Mouse (Mus musculus) neural tube, embryonic 15.5 days (tissue): ENCODE data around the gene Cplx2. TPM values are rescaled to one million over a fixed set of nuclear protein-coding genes. Genes with fewer than 3 reads are reported as not detected.

ENCODE experiments used
- ATAC-seq: fragments of 200-750 bp; cut with Nextera tagmentation; 2 replicates; pipeline ENCODE4 v1.8.0; 2017; ENCODE audit warnings: mild to moderate bottlenecking, moderate TSS enrichment, moderate library complexity; ENCODE audit not compliant: low FRiP score
- H3K27ac ChIP-seq: fragments of 300-500 bp; sonication (generic); replicated peaks from 2 replicates; pipeline ENCODE4 v1.5.1; 2015; ENCODE audit warnings: mild to moderate bottlenecking, inconsistent platforms
- H3K27me3 ChIP-seq: fragments of 300-500 bp; sonication (generic); replicated peaks from 2 replicates; pipeline ENCODE4 v1.6.1; 2015; ENCODE audit warnings: inconsistent platforms
- H3K36me3 ChIP-seq: fragments of 300-500 bp; sonication (generic); 2 replicates; pipeline ENCODE4 v1.6.1; 2015; ENCODE audit warnings: inconsistent platforms
- H3K4me1 ChIP-seq: fragments of 300-500 bp; sonication (generic); 2 replicates; pipeline ENCODE4 v1.6.1; 2015; ENCODE audit warnings: inconsistent platforms
- H3K4me2 ChIP-seq: fragments of 300-500 bp; sonication (generic); 2 replicates; pipeline ENCODE4 v1.6.1; 2015; ENCODE audit warnings: inconsistent platforms, mild to moderate bottlenecking, moderate library complexity
- H3K4me3 ChIP-seq: fragments of 300-500 bp; sonication (generic); replicated peaks from 2 replicates; pipeline ENCODE4 v1.5.1; 2015; ENCODE audit warnings: mild to moderate bottlenecking, inconsistent platforms
- H3K9ac ChIP-seq: fragments of 300-500 bp; sonication (generic); replicated peaks from 2 replicates; pipeline ENCODE4 v1.6.1; 2015; ENCODE audit warnings: mild to moderate bottlenecking, inconsistent platforms
- H3K9me3 ChIP-seq: fragments of 300-500 bp; sonication (generic); replicated peaks from 2 replicates; pipeline ENCODE4 v1.6.1; 2016; ENCODE audit warnings: inconsistent platforms
- WGBS: fragments of 180-500 bp; shearing (Covaris S2); methylation state at CpG from one replicate; pipeline ENCODE4 v1.1.7; 2015; ENCODE audit warnings: mixed read lengths; 5-methylcytosine and 5-hydroxymethylcytosine counted together
- polyA plus RNA-seq: library from polyadenylated mRNA; unstranded; fragments of >200 nt; fragmentation: Nextera tagmentation; extraction: Ambion mirVana; gene quantifications from 2 replicates; pipeline ENCODE4 v1.2.1, GENCODE M21; 2015

Gene Cplx2
- polyA plus RNA-seq, 1 experiment from 2014 or later, result 20.0 TPM

DNA sequence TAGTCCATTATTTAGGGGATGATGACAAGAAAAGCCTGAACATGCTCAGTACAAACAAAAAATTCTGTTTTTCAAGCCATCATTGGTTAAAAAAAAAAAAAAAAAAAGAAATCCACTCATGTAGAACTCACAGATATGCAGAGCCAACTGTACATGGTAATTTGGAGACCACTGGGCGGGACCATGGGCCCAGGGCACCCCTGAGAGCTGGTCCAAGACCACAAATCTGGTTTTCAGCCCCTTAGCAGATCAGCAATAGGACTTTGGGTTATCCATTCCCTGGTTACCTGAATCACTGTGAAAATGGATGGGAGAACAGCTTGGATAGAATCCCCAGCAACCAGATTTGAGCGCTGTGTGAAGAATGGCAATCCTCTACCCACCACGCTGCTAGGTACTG lies 40.5 kb downstream of the Cplx2 start:
- peaks cover 8% of the 10 kb centered on the region; the same call in 1 of the 2 replicates for H3K4me1 ChIP-seq
- H3K36me3 ChIP-seq, result no peaks in the 10 kb centered on the region
- no peak overlapping the region for H3K9ac ChIP-seq
- no peak overlapping the region for H3K4me2 ChIP-seq
- no peaks in the 10 kb centered on the region for H3K27me3 ChIP-seq
- 0 out of 2 replicates have a peak, but pooled peaks cover under 1% of the 10 kb centered on the region for H3K9me3 ChIP-seq
- H3K4me3 ChIP-seq, result no peak overlapping the region
- 0 out of 2 replicates have a peak overlapping the region, but pooled peaks have one; percentile 5 for H3K27ac ChIP-seq
- ATAC-seq, result no peak
- WGBS, result 88% methylated on average over 3 of the region's 3 CpGs

DNA sequence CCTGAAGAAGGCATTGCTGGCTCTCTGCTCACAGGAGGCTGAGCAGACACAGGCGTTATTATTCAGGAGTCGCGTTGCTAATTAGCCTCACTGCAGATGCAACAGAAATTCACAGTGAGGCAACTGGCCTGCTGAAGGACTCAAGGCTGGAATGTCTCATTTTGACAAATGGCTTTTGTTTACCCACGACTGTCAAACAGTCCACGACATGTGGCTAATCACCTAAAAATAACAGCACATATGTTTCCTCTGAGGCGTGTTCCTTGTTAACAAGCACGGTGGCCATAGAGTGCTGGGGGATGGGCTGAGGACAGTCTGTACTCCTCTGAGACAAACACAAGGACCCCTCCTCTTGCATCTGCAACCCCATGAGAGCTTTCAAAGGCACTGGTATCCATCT lies 41.1 kb downstream of the Cplx2 start:
- WGBS, result 13% methylated on average over 7 of the region's 7 CpGs
- no peak for ATAC-seq
- Histone ChIP-seq H3K4me3 (no peak overlapping the region), H3K36me3 (no peaks in the 10 kb centered on the region), H3K27me3 (no peaks in the 10 kb centered on the region), H3K4me2 (no peak overlapping the region), H3K4me1 (peaks cover 8% of the 10 kb centered on the region; the same call in 1 of the 2 replicates), H3K27ac (0 out of 2 replicates have a peak overlapping the region, but pooled peaks have one; percentile 5), H3K9ac (no peak overlapping the region), H3K9me3 (no peaks in the 10 kb centered on the region)

DNA sequence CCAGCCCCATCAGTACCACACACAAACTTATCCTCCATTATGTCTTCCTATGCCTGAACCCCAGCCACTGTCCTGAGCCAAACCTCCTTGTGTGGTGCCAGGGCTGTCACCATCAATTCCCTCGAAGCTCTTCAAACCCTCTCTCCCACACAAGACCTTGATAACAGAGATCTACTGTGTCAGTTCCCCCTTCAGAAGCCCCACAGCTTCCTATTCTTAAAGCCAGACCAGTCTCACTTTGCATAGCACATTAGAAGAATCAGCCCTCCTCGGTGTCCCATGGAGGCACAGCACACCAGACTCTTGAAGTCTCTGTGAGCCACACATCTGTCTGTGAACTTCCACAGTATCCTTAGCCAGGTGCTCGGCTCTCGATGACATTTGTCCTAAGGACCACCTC lies 41.6 kb downstream of the Cplx2 start:
- WGBS, result 78% methylated on average over 4 of the region's 4 CpGs
- Histone ChIP-seq H3K27ac (no peak overlapping the region), H3K4me2 (no peak overlapping the region), H3K4me1 (peaks cover 8% of the 10 kb centered on the region; the same call in 1 of the 2 replicates), H3K27me3 (no peaks in the 10 kb centered on the region), H3K9me3 (no peaks in the 10 kb centered on the region), H3K4me3 (no peak overlapping the region), H3K9ac (no peak overlapping the region), H3K36me3 (no peaks in the 10 kb centered on the region)
- no peak for ATAC-seq

DNA sequence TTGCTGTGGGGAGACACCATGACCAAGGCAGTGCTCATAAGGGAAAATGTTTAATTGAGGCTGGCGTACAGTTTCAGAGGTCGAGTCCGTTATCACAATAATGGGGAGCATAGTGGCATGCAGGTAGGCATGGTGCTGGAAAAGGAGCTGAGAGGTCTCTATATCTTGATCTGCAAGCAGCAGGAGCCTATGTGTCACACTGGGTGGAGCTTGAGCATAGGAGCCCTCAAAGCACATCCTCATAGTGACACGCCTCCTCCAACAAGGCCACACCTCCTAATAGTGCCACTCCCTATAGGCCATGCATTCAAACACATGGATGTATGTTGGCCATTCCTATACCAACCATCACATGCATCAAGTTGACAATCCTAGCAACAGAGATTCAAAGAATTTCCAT lies 43.9 kb downstream of the Cplx2 start:
- Histone ChIP-seq H3K4me1 (peaks cover 18% of the 10 kb centered on the region), H3K4me2 (no peak overlapping the region), H3K36me3 (no peaks in the 10 kb centered on the region), H3K9me3 (no peaks in the 10 kb centered on the region), H3K4me3 (no peak overlapping the region), H3K27ac (no peak overlapping the region), H3K9ac (no peak overlapping the region), H3K27me3 (no peaks in the 10 kb centered on the region)
- 93% methylated on average over 4 of the region's 4 CpGs for WGBS
- no peak for ATAC-seq

DNA sequence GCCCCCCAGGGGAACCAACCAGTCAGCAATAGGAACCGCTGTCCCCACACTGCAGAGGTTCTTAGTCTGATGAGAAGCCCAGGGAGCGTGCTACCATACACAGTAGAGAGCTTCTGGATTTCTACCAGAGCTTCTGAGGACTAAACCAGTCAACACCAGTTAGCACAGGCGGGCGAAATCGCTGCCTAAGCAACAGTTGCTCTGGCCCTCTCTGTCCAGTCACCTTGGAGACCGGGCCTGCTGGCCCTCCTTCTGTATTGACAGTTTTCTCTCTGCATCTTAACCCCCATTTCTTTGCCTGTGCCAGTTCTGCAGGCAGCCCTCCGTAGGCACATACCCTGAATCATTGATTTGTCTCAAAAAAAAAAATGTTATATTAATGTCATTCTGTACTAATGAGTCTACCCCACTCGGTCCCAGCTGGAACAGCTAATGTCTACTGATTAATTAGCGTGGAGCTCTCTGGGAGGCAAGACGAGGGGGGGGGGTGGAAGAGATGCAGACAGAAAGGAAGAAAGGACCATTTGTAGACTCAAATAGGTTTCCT lies 47.7 kb downstream of the Cplx2 start:
- WGBS, result 46% methylated on average over 10 of the region's 10 CpGs
- no peak overlapping the region for H3K4me2 ChIP-seq
- ATAC-seq, result peak; percentile 55; the same call in 1 of the 2 replicates

DNA sequence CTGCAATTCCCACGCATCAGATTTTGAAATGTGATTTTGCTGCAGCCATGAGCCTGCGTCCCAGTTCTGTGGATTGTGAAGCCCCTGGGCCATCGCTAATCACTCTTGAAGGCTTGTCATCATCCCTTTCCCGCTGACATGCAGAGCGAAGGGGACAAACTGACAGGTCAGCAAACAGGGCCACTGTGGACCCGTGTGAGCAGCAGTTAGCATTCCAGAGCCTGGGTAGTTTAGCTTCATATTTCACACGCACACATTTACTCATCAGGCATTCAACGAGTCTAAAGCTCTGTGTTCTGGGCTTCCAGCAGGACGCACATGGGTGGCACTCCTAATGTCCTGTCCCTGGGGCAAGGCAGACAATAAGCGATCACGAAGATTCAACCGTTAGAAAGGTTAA lies 49.1 kb downstream of the Cplx2 start:
- Histone ChIP-seq H3K9ac (no peak overlapping the region), H3K36me3 (no peaks in the 10 kb centered on the region), H3K27me3 (no peaks in the 10 kb centered on the region), H3K4me3 (no peak overlapping the region), H3K4me1 (peaks cover 20% of the 10 kb centered on the region), H3K27ac (no peak overlapping the region), H3K9me3 (no peaks in the 10 kb centered on the region), H3K4me2 (no peak overlapping the region)
- no peak for ATAC-seq
- WGBS, result 61% methylated on average over 12 of the region's 12 CpGs

More for the DNA sequence above, 47.7 kb downstream of the Cplx2 start:
- Histone ChIP-seq H3K9ac (no peak overlapping the region), H3K9me3 (no peaks in the 10 kb centered on the region), H3K4me1 (peaks cover 11% of the 10 kb centered on the region), H3K36me3 (no peaks in the 10 kb centered on the region), H3K27ac (0 out of 2 replicates have a peak overlapping the region, but pooled peaks have one; percentile 33), H3K27me3 (no peaks in the 10 kb centered on the region), H3K4me3 (no peak overlapping the region)

DNA sequence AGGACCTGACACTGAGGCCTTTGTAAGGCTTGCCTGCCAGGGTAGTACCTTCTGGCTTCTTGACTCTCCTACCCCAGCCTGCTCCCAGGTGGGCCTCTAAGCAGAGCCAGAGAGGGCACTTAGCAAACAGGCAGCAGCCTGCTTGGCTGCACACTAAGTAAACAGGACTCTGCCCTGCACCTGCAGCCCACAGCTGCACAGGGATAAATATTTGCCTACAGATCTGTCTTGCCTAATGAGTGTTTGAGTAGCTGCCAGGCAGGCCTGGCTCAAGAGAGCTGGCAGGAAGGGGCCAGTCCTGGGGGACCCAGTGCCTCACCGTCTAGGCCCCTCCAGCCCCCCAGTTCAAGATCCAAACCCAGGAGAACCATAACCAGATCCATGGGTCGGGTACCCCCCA lies 54.1 kb downstream of the Cplx2 start:
- 32% methylated on average over 2 of the region's 2 CpGs for WGBS
- ATAC-seq, result no peak
- no peaks in the 10 kb centered on the region for H3K9me3 ChIP-seq
- no peaks in the 10 kb centered on the region for H3K36me3 ChIP-seq
- peaks cover 13% of the 10 kb centered on the region for H3K4me1 ChIP-seq
- H3K9ac ChIP-seq, result no peak overlapping the region
- H3K4me3 ChIP-seq, result no peak overlapping the region
- peak overlapping the region; percentile 23; the same call in 1 of the 2 replicates for H3K27ac ChIP-seq
- no peak overlapping the region for H3K4me2 ChIP-seq
- no peaks in the 10 kb centered on the region for H3K27me3 ChIP-seq

DNA sequence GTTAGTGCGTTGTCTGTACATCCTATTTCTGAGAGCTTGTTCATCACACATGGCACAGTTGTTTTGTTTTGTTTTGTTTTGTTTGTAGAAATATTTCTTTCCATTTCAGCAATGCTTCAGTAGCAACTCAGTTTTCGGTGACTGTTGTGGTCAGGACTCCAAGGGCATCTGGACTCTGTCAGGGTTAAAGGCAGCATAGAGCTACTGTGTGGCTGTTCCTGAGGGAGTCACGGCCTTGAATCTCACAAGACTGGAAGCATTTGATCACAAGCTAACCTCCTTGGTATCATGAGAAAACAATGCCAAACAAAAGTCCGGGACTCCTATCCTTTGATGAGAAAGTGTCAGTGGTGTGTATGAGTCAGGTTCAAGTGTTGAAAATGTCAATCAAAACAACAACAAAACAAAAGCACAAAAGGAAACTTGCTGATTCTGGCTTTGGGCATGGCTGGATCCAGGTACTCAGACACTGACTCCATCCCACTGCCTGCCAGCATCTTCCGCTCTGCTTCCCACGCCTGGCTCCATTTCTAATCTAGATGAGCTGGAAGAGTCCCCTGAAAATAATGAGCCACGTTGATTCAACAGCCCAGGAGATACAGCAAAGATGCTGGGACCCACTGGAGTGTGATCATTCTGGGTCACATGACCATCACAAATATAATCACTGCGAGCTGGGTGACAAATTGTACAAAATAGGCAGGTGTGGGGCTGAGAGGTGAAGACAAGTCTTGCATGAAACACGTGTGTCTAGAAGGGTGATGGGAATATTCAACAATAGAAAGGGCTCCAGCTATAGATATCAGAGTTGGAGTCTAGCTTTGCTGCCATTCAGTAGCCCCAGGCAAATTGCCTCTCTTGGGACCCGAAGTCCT lies 55.9 kb downstream of the Cplx2 start:
- H3K4me2 ChIP-seq, result no peak overlapping the region
- 75% methylated on average over 10 of the region's 10 CpGs for WGBS
- no peaks in the 10 kb centered on the region for H3K27me3 ChIP-seq
- no peak for ATAC-seq
- no peak overlapping the region for H3K4me3 ChIP-seq
- no peaks in the 10 kb centered on the region for H3K9me3 ChIP-seq
- no peaks in the 10 kb centered on the region for H3K36me3 ChIP-seq
- H3K9ac ChIP-seq, result no peak overlapping the region
- peaks cover 13% of the 10 kb centered on the region for H3K4me1 ChIP-seq
- no peak overlapping the region for H3K27ac ChIP-seq

DNA sequence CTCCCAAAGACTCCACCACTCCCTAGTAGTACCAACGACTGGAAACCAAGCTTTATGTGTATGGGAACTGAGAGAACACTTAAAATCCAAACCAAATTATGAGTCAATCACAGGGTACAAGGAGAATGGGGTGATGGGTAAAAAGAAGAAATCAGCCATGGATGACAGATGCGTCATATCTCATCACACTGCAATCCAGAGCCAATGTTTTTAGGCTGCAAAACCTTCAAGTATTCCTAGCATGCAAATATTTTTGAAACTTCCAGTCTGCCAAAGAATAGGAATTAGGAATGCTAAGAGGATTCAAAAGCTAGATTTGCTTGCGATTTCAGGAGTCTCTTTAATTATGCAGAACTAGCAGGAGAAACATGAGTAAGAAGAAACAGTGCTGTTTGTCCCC lies 57.6 kb downstream of the Cplx2 start:
- Histone ChIP-seq H3K9me3 (no peaks in the 10 kb centered on the region), H3K36me3 (no peaks in the 10 kb centered on the region), H3K4me2 (no peak overlapping the region), H3K27ac (no peak overlapping the region), H3K9ac (no peak overlapping the region), H3K27me3 (no peaks in the 10 kb centered on the region), H3K4me1 (peaks cover 13% of the 10 kb centered on the region), H3K4me3 (no peak overlapping the region)
- 81% methylated on average over 3 of the region's 3 CpGs for WGBS
- no peak for ATAC-seq

DNA sequence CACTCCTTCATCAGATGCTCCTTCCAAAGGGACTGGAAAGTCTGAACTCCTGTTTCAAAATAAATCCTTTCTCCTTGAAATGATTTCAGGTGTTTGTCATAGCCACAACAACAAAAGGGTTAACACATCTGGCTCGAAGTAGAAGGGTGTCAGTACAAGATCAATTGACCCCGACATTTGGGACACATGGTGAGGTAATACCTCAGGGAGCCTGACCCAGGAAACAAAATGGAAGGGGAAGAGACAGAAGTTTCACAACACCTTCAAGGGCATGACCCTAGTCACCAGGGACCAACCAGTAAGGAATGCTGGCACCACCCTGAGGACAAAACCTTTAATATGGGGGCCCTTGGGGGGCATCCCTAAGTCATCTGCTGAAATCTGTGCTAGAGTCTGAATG lies 58.9 kb downstream of the Cplx2 start:
- no peak overlapping the region for H3K9ac ChIP-seq
- no peak overlapping the region for H3K27ac ChIP-seq
- no peak overlapping the region for H3K4me2 ChIP-seq
- peaks cover 5% of the 10 kb centered on the region for H3K4me1 ChIP-seq
- H3K27me3 ChIP-seq, result no peaks in the 10 kb centered on the region
- no peaks in the 10 kb centered on the region for H3K9me3 ChIP-seq
- H3K36me3 ChIP-seq, result no peaks in the 10 kb centered on the region
- ATAC-seq, result no peak
- 66% methylated on average over 2 of the region's 2 CpGs for WGBS
- H3K4me3 ChIP-seq, result no peak overlapping the region

DNA sequence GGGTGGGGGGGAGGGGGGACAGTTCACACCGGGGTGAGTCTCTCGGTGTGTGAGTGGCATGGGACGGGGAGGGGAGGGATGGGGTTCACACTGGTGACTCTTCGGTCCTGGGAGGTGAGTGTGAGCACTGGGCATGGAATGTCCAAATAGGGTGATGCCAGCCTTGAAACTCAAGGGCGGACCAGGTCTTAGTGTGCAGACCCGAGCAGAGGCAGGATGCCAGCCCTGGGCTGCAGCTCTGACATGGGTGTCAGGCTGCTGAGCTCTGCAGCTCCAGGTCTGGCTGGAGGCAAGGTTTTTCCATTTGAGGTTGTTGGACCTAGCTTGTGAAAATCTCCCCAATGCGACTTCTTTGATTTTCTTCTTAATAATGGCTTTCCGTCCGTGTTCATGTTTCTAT lies 60.0 kb downstream of the Cplx2 start:
- ATAC-seq, result no peak
- Histone ChIP-seq H3K4me1 (no peaks in the 10 kb centered on the region), H3K27me3 (no peaks in the 10 kb centered on the region), H3K9me3 (no peaks in the 10 kb centered on the region), H3K27ac (no peak overlapping the region), H3K36me3 (no peaks in the 10 kb centered on the region), H3K4me2 (no peak overlapping the region), H3K4me3 (no peak overlapping the region), H3K9ac (no peak overlapping the region)
- 92% methylated on average over 9 of the region's 9 CpGs for WGBS
